Mouse (Mus musculus): ENCODE data around the gene Glt8d2. TPM values are rescaled to one million over a fixed set of nuclear protein-coding genes. Genes with fewer than 3 reads are reported as not detected.

Glt8d2 gene
- polyA plus RNA-seq, 1 experiment from 2014 or later: 1.9 TPM

GRCm38 (mm10) chr10:82622671-82623552, 67.5 kb downstream of the Glt8d2 start, which contains the start of gene 1190007I07Rik:
Gene 1190007I07Rik, minus strand, starts transcription at chr10:82623228.
- peaks cover 9% of the 10 kb centered on the region for H3K4me1 ChIP-seq
- peaks cover 15% of the 10 kb centered on the region; the same call in 1 of the 2 replicates for H3K36me3 ChIP-seq
- H3K4me2 ChIP-seq: peak within 1 kb of the TSS; percentile 78
- peak within 1 kb of the TSS; percentile 83 for H3K4me3 ChIP-seq
- ATAC-seq (ENCODE audit: extremely low read depth, insufficient number of reproducible peaks, low FRiP score, low TSS enrichment): peak; percentile 84
- no peaks in the 10 kb centered on the region for H3K27me3 ChIP-seq (replicated peaks)
- WGBS: under 1% methylated on average over 57 of the region's 61 CpGs
- peak within 1 kb of the TSS; percentile 81 for H3K27ac ChIP-seq (replicated peaks)
- H3K9me3 ChIP-seq: no peaks in the 10 kb centered on the region
- peak within 1 kb of the TSS; percentile 85 for H3K9ac ChIP-seq

- Histone ChIP-seq H3K27ac (replicated peaks) (0 out of 2 replicates have a peak overlapping the region, but pooled peaks have one; percentile 81), H3K4me1 (peaks cover 9% of the 10 kb centered on the region), H3K36me3 (peaks cover 17% of the 10 kb centered on the region; the same call in 1 of the 2 replicates), H3K27me3 (replicated peaks) (no peaks in the 10 kb centered on the region), H3K4me3 (peak overlapping the region; percentile 83), H3K9me3 (no peaks in the 10 kb centered on the region), H3K4me2 (peak overlapping the region; percentile 78), H3K9ac (peak overlapping the region; percentile 85)
- WGBS: 24% methylated on average over 9 of the region's 9 CpGs
- ATAC-seq (ENCODE audit: extremely low read depth, insufficient number of reproducible peaks, low FRiP score, low TSS enrichment): no peak
Measured at GRCm38 (mm10) chr10:82622235-82622634, 68.2 kb downstream of the Glt8d2 start.

Other genes with a start within 250 kb of the Glt8d2 start
- gene Gm1553, start 198.0 kb downstream of the Glt8d2 start, polyA plus RNA-seq (2015; fragmentation: Nextera tagmentation; extraction: Ambion mirVana): not detected in 2 replicates
- 35.4 and 40.9 TPM in 2 replicates for gene 1190007I07Rik, start 67.4 kb downstream of the Glt8d2 start, polyA plus RNA-seq (2015; fragmentation: Nextera tagmentation; extraction: Ambion mirVana)
- gene Tdg, start 60.8 kb downstream of the Glt8d2 start, polyA plus RNA-seq (2015; fragmentation: Nextera tagmentation; extraction: Ambion mirVana): 79.0 and 86.5 TPM in 2 replicates
- gene Hcfc2, start 5.5 kb upstream of the Glt8d2 start, polyA plus RNA-seq (2015; fragmentation: Nextera tagmentation; extraction: Ambion mirVana): 31.3 and 37.0 TPM in 2 replicates
- 20.9 and 24.7 TPM in 2 replicates for gene Nfyb, start 73.5 kb upstream of the Glt8d2 start, polyA plus RNA-seq (2015; fragmentation: Nextera tagmentation; extraction: Ambion mirVana)
- gene Txnrd1, start 143.3 kb upstream of the Glt8d2 start, polyA plus RNA-seq (2015; fragmentation: Nextera tagmentation; extraction: Ambion mirVana): 64.9 and 65.3 TPM in 2 replicates
- gene Eid3, start 176.0 kb upstream of the Glt8d2 start, polyA plus RNA-seq (2015; fragmentation: Nextera tagmentation; extraction: Ambion mirVana): 0.22 and 0.36 TPM in 2 replicates